Mouse (Mus musculus): ENCODE measurements around the gene Myocos. TPM values are rescaled to one million over a fixed set of nuclear protein-coding genes. Genes with fewer than 3 reads are reported as not detected.
"Not testable (repeated sequence)": the region's sequence is repeated elsewhere in the genome, so short reads cannot be mapped to it uniquely, and the experiment has no call there.

Myocos gene
- polyA plus RNA-seq, 1 experiment from 2014 or later: not detected

- not testable (repeated sequence) for ATAC-seq (ENCODE audit: low read depth)
- WGBS (ENCODE audit: insufficient replicate concordance): 70% methylated on average over 4 of the region's 4 CpGs
Measured at GRCm38 (mm10) chr1:162627821-162628220, 30.2 kb downstream of the Myocos start.

GRCm38 (mm10) chr1:162625229-162625628, 32.8 kb downstream of the Myocos start:
- Histone ChIP-seq H3K9me3 (replicated peaks; ENCODE audit: control insufficient read depth, low read length) (no peaks in the 10 kb centered on the region), H3K4me3 (ENCODE audit: low read depth, low read length) (no peak overlapping the region), H3K4me2 (ENCODE audit: low read depth, low read length) (peak overlapping the region; percentile 13; the same call in 1 of the 2 replicates), H3K4me1 (ENCODE audit: control insufficient read depth, low read depth, low read length) (no peaks in the 10 kb centered on the region), H3K9ac (ENCODE audit: low read depth, low read length) (no peak overlapping the region), H3K27me3 (ENCODE audit: control insufficient read depth, insufficient read depth, low read depth, low read length) (no peaks in the 10 kb centered on the region), H3K36me3 (ENCODE audit: control insufficient read depth, insufficient read depth) (no peaks in the 10 kb centered on the region), H3K27ac (ENCODE audit: low read length) (no peak overlapping the region)
- no peak for ATAC-seq (ENCODE audit: low read depth)
- WGBS (ENCODE audit: insufficient replicate concordance): 23% methylated on average over 7 of the region's 7 CpGs

More at GRCm38 (mm10) chr1:162627821-162628220, 30.2 kb downstream of the Myocos start:
- not testable (repeated sequence) for H3K9ac ChIP-seq (ENCODE audit: low read depth, low read length); H3K4me3 ChIP-seq (ENCODE audit: low read depth, low read length); H3K27ac ChIP-seq (ENCODE audit: low read length); H3K27me3 ChIP-seq (ENCODE audit: control insufficient read depth, insufficient read depth, low read depth, low read length); H3K4me1 ChIP-seq (ENCODE audit: control insufficient read depth, low read depth, low read length); H3K36me3 ChIP-seq (ENCODE audit: control insufficient read depth, insufficient read depth); H3K9me3 ChIP-seq (replicated peaks; ENCODE audit: control insufficient read depth, low read length); H3K4me2 ChIP-seq (ENCODE audit: low read depth, low read length)

GRCm38 (mm10) chr1:162623895-162624294, 34.1 kb downstream of the Myocos start:
- Histone ChIP-seq H3K4me3 (ENCODE audit: low read depth, low read length) (no peak overlapping the region), H3K9ac (ENCODE audit: low read depth, low read length) (no peak overlapping the region), H3K9me3 (replicated peaks; ENCODE audit: control insufficient read depth, low read length) (no peaks in the 10 kb centered on the region), H3K27me3 (ENCODE audit: control insufficient read depth, insufficient read depth, low read depth, low read length) (no peaks in the 10 kb centered on the region), H3K4me2 (ENCODE audit: low read depth, low read length) (no peak overlapping the region), H3K36me3 (ENCODE audit: control insufficient read depth, insufficient read depth) (no peaks in the 10 kb centered on the region), H3K4me1 (ENCODE audit: control insufficient read depth, low read depth, low read length) (no peaks in the 10 kb centered on the region), H3K27ac (ENCODE audit: low read length) (no peak overlapping the region)
- no peak for ATAC-seq (ENCODE audit: low read depth)
- 16% methylated on average over 4 of the region's 4 CpGs for WGBS (ENCODE audit: insufficient replicate concordance)

- Histone ChIP-seq H3K9ac (ENCODE audit: low read depth, low read length) (no peak overlapping the region), H3K27ac (ENCODE audit: low read length) (no peak overlapping the region), H3K4me3 (ENCODE audit: low read depth, low read length) (no peak overlapping the region), H3K4me2 (ENCODE audit: low read depth, low read length) (no peak overlapping the region), H3K9me3 (replicated peaks; ENCODE audit: control insufficient read depth, low read length) (no peaks in the 10 kb centered on the region), H3K27me3 (ENCODE audit: control insufficient read depth, insufficient read depth, low read depth, low read length) (no peaks in the 10 kb centered on the region), H3K36me3 (ENCODE audit: control insufficient read depth, insufficient read depth) (no peaks in the 10 kb centered on the region), H3K4me1 (ENCODE audit: control insufficient read depth, low read depth, low read length) (no peaks in the 10 kb centered on the region)
- ATAC-seq (ENCODE audit: low read depth): no peak
- 51% methylated on average over 4 of the region's 4 CpGs for WGBS (ENCODE audit: insufficient replicate concordance)
Measured at GRCm38 (mm10) chr1:162620487-162620886, 37.5 kb downstream of the Myocos start.

GRCm38 (mm10) chr1:162615511-162615910, 42.5 kb downstream of the Myocos start:
- Histone ChIP-seq H3K4me2 (ENCODE audit: low read depth, low read length) (no peak overlapping the region), H3K27me3 (ENCODE audit: control insufficient read depth, insufficient read depth, low read depth, low read length) (no peaks in the 10 kb centered on the region), H3K27ac (ENCODE audit: low read length) (no peak overlapping the region), H3K9me3 (replicated peaks; ENCODE audit: control insufficient read depth, low read length) (no peaks in the 10 kb centered on the region), H3K4me1 (ENCODE audit: control insufficient read depth, low read depth, low read length) (no peaks in the 10 kb centered on the region), H3K4me3 (ENCODE audit: low read depth, low read length) (no peak overlapping the region), H3K36me3 (ENCODE audit: control insufficient read depth, insufficient read depth) (no peaks in the 10 kb centered on the region), H3K9ac (ENCODE audit: low read depth, low read length) (no peak overlapping the region)
- no peak for ATAC-seq (ENCODE audit: low read depth)
- 78% methylated on average over 1 of the region's 1 CpGs for WGBS (ENCODE audit: insufficient replicate concordance)

- H3K9me3 ChIP-seq (replicated peaks; ENCODE audit: control insufficient read depth, low read length): no peaks in the 10 kb centered on the region
- no peaks in the 10 kb centered on the region for H3K4me1 ChIP-seq (ENCODE audit: control insufficient read depth, low read depth, low read length)
- no peak overlapping the region for H3K4me2 ChIP-seq (ENCODE audit: low read depth, low read length)
- 61% methylated on average over 4 of the region's 4 CpGs for WGBS (ENCODE audit: insufficient replicate concordance)
- ATAC-seq (ENCODE audit: low read depth): no peak
- H3K36me3 ChIP-seq (ENCODE audit: control insufficient read depth, insufficient read depth): no peaks in the 10 kb centered on the region
- no peak overlapping the region for H3K9ac ChIP-seq (ENCODE audit: low read depth, low read length)
- no peak overlapping the region for H3K27ac ChIP-seq (ENCODE audit: low read length)
- H3K27me3 ChIP-seq (ENCODE audit: control insufficient read depth, insufficient read depth, low read depth, low read length): no peaks in the 10 kb centered on the region
- H3K4me3 ChIP-seq (ENCODE audit: low read depth, low read length): no peak overlapping the region
Measured at GRCm38 (mm10) chr1:162611191-162611590, 46.8 kb downstream of the Myocos start.

- Histone ChIP-seq H3K9ac (ENCODE audit: low read depth, low read length) (no peak overlapping the region), H3K4me2 (ENCODE audit: low read depth, low read length) (no peak overlapping the region), H3K36me3 (ENCODE audit: control insufficient read depth, insufficient read depth) (no peaks in the 10 kb centered on the region), H3K27ac (ENCODE audit: low read length) (no peak overlapping the region), H3K4me3 (ENCODE audit: low read depth, low read length) (no peak overlapping the region), H3K4me1 (ENCODE audit: control insufficient read depth, low read depth, low read length) (no peaks in the 10 kb centered on the region), H3K9me3 (replicated peaks; ENCODE audit: control insufficient read depth, low read length) (no peaks in the 10 kb centered on the region), H3K27me3 (ENCODE audit: control insufficient read depth, insufficient read depth, low read depth, low read length) (no peaks in the 10 kb centered on the region)
- no peak for ATAC-seq (ENCODE audit: low read depth)
- 38% methylated on average over 9 of the region's 9 CpGs for WGBS (ENCODE audit: insufficient replicate concordance)
Measured at GRCm38 (mm10) chr1:162609633-162610250, 48.3 kb downstream of the Myocos start.

GRCm38 (mm10) chr1:162608127-162608526, 49.9 kb downstream of the Myocos start:
- Histone ChIP-seq H3K9ac (ENCODE audit: low read depth, low read length) (no peak overlapping the region), H3K9me3 (replicated peaks; ENCODE audit: control insufficient read depth, low read length) (no peaks in the 10 kb centered on the region), H3K4me3 (ENCODE audit: low read depth, low read length) (no peak overlapping the region), H3K4me1 (ENCODE audit: control insufficient read depth, low read depth, low read length) (no peaks in the 10 kb centered on the region), H3K4me2 (ENCODE audit: low read depth, low read length) (no peak overlapping the region), H3K27ac (ENCODE audit: low read length) (no peak overlapping the region), H3K36me3 (ENCODE audit: control insufficient read depth, insufficient read depth) (no peaks in the 10 kb centered on the region), H3K27me3 (ENCODE audit: control insufficient read depth, insufficient read depth, low read depth, low read length) (no peaks in the 10 kb centered on the region)
- no peak for ATAC-seq (ENCODE audit: low read depth)
- 28% methylated on average over 1 of the region's 1 CpGs for WGBS (ENCODE audit: insufficient replicate concordance)

- no peak for ATAC-seq (ENCODE audit: low read depth)
- no peaks in the 10 kb centered on the region for H3K9me3 ChIP-seq (replicated peaks; ENCODE audit: control insufficient read depth, low read length)
- WGBS (ENCODE audit: insufficient replicate concordance): 75% methylated on average over 4 of the region's 4 CpGs
- no peak overlapping the region for H3K27ac ChIP-seq (ENCODE audit: low read length)
- H3K27me3 ChIP-seq (ENCODE audit: control insufficient read depth, insufficient read depth, low read depth, low read length): no peaks in the 10 kb centered on the region
- no peak overlapping the region for H3K4me3 ChIP-seq (ENCODE audit: low read depth, low read length)
- H3K36me3 ChIP-seq (ENCODE audit: control insufficient read depth, insufficient read depth): peaks cover 2% of the 10 kb centered on the region; the same call in 1 of the 2 replicates
- H3K4me1 ChIP-seq (ENCODE audit: control insufficient read depth, low read depth, low read length): no peaks in the 10 kb centered on the region
- H3K9ac ChIP-seq (ENCODE audit: low read depth, low read length): no peak overlapping the region
- no peak overlapping the region for H3K4me2 ChIP-seq (ENCODE audit: low read depth, low read length)
Measured at GRCm38 (mm10) chr1:162601288-162601687, 56.7 kb downstream of the Myocos start.
